Mouse (Mus musculus) erythroblast, embryonic 14.5 days (primary cell): Measurements from ENCODE around the gene Tardbp. TPM values are rescaled to one million over a fixed set of nuclear protein-coding genes. Genes with fewer than 3 reads are reported as not detected.

Experiments used
- H3K27me3 ChIP-seq: 2 replicates; pipeline ENCODE4 v1.6.1; 2012; ENCODE audit warnings: inconsistent platforms; ENCODE audit not compliant: control insufficient read depth
- H3K36me3 ChIP-seq: 2 replicates; pipeline ENCODE4 v1.6.1; 2012; ENCODE audit warnings: mild to moderate bottlenecking, inconsistent platforms; ENCODE audit not compliant: control insufficient read depth
- H3K4me1 ChIP-seq: 2 replicates; pipeline ENCODE4 v1.6.1; 2012; ENCODE audit warnings: inconsistent platforms; ENCODE audit not compliant: control insufficient read depth
- H3K4me3 ChIP-seq: replicated peaks from 2 replicates; pipeline ENCODE3; 2012; ENCODE audit warnings: moderate library complexity, mild to moderate bottlenecking, inconsistent platforms
- H3K9me3 ChIP-seq: 2 replicates; pipeline ENCODE4 v1.6.1; 2012; ENCODE audit warnings: low read length, inconsistent platforms, mixed read lengths; ENCODE audit not compliant: control insufficient read depth
- GATA1 ChIP-seq: IDR thresholded peaks from 2 replicates; pipeline ENCODE4 v1.6.1; 2012; ENCODE audit warnings: low read length, inconsistent platforms, mixed read lengths
- TAL1 ChIP-seq: IDR thresholded peaks from 3 replicates; pipeline ENCODE4 v1.6.1; 2012; ENCODE audit warnings: low read length, inconsistent platforms, mixed read lengths
- polyA plus RNA-seq: library from polyadenylated mRNA; stranded (reverse); fragments of >175 nt; gene quantifications from 2 replicates; pipeline ENCODE4 v1.2.3, GENCODE M21; 2012

The Tardbp gene
- polyA plus RNA-seq, 1 experiment: 2.2 TPM

DNA sequence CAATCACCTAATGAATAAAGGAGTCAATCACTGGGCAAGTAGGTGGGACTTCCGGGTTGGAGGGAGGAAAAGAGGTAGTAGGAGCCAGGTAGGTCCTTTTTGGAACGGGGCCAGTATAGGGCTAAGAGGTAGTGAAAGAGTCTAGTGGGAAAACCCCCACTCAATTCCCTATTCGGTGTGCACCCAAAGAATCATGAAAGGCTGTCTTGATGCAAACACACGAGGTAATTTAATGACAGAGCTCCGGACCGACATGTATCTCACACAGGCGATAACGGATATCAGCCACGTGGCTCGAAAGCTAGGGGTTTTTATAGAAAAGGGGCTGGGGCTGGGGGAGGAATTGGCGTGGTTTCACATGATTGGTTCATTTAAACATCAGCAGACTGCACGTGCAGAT is 28.0 kb downstream of the Tardbp start:
- 0 out of 2 replicates have a peak, but pooled peaks cover under 1% of the 10 kb centered on the region for H3K4me1 ChIP-seq
- no peak for TF ChIP-seq GATA1
- no peak for TF ChIP-seq TAL1
- H3K9me3 ChIP-seq: peaks cover 17% of the 10 kb centered on the region
- H3K36me3 ChIP-seq: peaks cover 42% of the 10 kb centered on the region
- no peak overlapping the region for H3K4me3 ChIP-seq
- H3K27me3 ChIP-seq: no peaks in the 10 kb centered on the region

DNA sequence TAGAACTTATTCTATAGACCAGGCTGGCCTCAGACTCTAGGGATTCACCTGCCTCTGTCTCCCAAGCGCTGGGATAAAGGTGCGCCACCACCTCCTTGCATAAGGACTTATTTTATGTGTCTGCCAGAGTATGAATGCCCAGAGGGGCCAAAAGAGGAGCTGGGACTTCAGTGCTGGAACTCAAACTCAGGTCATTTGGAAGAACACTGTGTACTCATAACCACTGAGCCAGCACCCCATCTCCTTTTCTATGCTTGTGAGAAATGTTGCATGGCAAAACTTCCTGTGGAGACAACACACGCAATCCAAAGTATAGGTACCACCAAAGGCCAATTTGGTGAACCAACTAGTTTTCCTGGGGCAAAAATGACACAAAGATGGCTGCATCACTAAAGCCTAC is 30.1 kb downstream of the Tardbp start:
- Histone ChIP-seq H3K27me3 (no peaks in the 10 kb centered on the region), H3K9me3 (peaks cover 17% of the 10 kb centered on the region), H3K4me1 (peaks cover 11% of the 10 kb centered on the region), H3K36me3 (peaks cover 53% of the 10 kb centered on the region), H3K4me3 (no peak overlapping the region)
- TF ChIP-seq TAL1 (no peak), GATA1 (no peak)

DNA sequence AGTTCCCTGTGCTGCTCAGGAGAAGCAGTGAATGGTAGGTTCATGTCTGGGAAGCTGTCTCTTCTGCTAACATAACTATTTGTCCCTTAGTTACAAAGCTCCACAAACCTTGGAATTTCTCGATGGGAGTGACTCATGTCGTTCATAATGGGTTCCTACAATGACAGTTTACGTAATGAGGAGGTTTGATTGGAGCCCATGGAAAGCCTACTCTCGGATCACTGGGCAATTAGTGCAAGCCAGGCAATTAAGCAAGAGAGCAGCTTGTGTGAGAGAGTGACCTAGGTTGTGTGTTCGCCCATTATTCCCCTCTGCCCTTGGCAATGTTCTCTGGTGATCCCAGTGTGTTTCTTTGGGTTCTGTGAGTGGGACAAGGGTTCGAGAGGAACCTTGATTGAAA is 30.9 kb downstream of the Tardbp start:
- H3K9me3 ChIP-seq: peaks cover 17% of the 10 kb centered on the region
- TF ChIP-seq GATA1: no peak
- TF ChIP-seq TAL1: no peak
- H3K36me3 ChIP-seq: peaks cover 53% of the 10 kb centered on the region
- H3K4me1 ChIP-seq: peaks cover 17% of the 10 kb centered on the region
- no peak overlapping the region for H3K4me3 ChIP-seq
- H3K27me3 ChIP-seq: no peaks in the 10 kb centered on the region

DNA sequence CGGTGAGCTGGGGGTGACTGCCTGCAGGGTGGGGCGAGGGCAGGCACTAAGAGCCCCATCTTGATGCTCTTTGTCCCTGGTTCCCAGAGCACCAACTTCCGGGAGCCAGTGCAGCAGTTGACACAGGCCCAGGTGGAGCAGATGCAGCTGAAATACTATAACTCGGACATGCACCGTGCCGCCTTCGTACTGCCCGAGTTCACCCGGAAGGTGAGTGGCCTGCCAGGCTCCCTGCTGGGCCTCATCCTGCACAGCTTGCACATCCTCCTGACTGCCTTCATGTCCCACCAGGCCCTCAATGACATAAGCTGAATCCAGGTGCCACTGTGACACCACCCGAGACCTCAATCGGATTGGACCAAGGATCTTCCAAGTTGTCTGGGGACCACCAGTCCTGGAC is 32.8 kb downstream of the Tardbp start:
- H3K4me1 ChIP-seq: peaks cover 23% of the 10 kb centered on the region
- TF ChIP-seq TAL1 (no peak), GATA1 (no peak)
- peaks cover 50% of the 10 kb centered on the region for H3K36me3 ChIP-seq
- no peak overlapping the region for H3K4me3 ChIP-seq
- peaks cover 10% of the 10 kb centered on the region for H3K9me3 ChIP-seq
- H3K27me3 ChIP-seq: no peaks in the 10 kb centered on the region

- TF ChIP-seq GATA1 (no peak), TAL1 (no peak)
- Histone ChIP-seq H3K9me3 (no peaks in the 10 kb centered on the region), H3K4me3 (peak overlapping the region; percentile 79), H3K4me1 (peaks cover 26% of the 10 kb centered on the region), H3K36me3 (peaks cover 39% of the 10 kb centered on the region), H3K27me3 (no peaks in the 10 kb centered on the region)
These were observed 35.0 kb downstream of the Tardbp start for GRCm38 (mm10) chr4:148591637-148592380.

DNA sequence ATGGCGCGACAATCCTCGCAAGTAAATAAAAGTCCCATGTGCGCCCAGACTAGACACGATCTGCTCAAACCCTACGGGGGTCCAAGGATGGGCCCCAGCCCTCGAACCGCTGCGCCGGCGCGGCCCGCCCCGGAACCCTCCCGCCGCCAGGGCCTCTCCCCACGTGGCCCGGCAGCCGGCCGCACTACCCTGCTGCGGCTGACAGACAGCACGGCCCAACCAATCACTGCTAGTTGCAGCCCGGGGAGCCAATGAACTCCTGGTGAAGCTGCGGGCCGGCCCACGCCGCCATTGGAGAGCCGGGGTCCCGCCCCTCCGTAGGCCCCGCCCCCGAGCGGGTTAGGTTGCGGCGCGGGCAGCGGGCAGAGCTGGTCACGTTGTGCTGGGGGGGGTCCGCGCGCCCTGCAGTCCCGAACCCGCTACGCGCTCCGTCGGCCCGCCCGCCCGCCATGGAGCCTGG is 35.6 kb downstream of the Tardbp start, which contains the start of gene Srm:
TSS of gene Srm (plus strand) at position 333 of the 460 bp plus-strand sequence.
- TF ChIP-seq TAL1 (no peak), GATA1 (no peak)
- peaks cover 33% of the 10 kb centered on the region for H3K36me3 ChIP-seq
- H3K4me3 ChIP-seq: peak within 1 kb of the TSS; percentile 79
- peaks cover 26% of the 10 kb centered on the region for H3K4me1 ChIP-seq
- H3K9me3 ChIP-seq: no peaks in the 10 kb centered on the region
- no peaks in the 10 kb centered on the region for H3K27me3 ChIP-seq

DNA sequence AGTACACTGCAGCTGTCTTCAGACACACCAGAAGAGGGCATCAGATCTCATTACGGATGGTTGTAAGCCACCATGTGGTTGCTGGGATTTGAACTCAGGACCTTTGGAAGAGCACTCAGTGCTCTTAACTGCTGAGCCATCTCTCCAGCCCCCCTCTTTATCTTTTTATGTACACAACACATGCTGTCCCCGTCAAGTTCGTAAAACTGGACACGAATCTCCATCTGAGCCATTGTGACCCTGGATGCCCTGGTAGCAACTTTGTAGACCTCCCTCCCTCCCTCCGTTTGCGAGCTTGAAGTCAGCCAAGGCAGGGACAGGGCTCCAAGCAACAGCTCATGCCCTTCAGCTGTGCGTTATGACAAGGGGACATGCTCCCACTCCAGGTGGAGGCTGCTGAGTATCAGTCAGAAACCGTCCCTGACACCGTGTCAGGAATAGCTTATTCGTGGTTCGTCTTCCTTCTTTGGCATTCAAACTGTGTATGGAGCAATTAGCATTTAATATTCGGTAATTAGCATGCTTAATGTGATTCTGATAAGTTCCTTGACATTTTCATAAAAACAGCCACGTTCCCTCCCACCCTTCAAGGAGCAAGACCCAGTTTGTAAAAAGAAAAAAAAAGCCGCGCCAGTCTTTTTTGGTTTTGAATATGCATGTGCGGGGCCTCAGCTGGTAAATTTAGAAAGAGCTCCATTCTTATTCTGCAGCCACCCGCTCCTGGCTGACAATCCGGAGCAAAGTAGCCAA is 36.2 kb downstream of the Tardbp start:
- Histone ChIP-seq H3K4me1 (peaks cover 26% of the 10 kb centered on the region), H3K36me3 (peaks cover 28% of the 10 kb centered on the region), H3K9me3 (no peaks in the 10 kb centered on the region), H3K27me3 (no peaks in the 10 kb centered on the region), H3K4me3 (peak overlapping the region; percentile 79)
- TF ChIP-seq GATA1: no peak
- TF ChIP-seq TAL1: no peak

DNA sequence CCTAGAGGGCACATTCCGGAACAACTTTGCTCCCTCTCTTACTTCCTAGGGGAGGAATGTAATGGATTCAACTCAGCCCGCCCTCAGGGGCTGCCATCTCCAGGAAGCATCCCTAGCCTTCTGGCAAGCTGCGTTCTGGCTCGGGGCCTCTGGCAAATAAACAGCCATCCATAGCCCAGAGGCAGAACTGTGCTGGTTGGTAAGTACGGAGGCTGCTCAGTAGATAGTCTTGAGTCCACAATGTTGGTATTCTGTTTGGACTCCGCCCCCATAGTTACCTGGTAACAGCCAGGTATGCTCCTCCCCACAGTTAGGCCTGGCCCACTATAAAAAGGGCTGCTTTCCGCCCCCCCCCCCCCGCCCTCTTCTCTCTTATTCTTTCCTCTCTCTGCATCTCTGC is 37.3 kb downstream of the Tardbp start:
- TF ChIP-seq TAL1 (no peak), GATA1 (no peak)
- H3K4me1 ChIP-seq: peaks cover 26% of the 10 kb centered on the region
- no peak overlapping the region for H3K4me3 ChIP-seq
- no peaks in the 10 kb centered on the region for H3K27me3 ChIP-seq
- H3K36me3 ChIP-seq: peaks cover 19% of the 10 kb centered on the region
- no peaks in the 10 kb centered on the region for H3K9me3 ChIP-seq

DNA sequence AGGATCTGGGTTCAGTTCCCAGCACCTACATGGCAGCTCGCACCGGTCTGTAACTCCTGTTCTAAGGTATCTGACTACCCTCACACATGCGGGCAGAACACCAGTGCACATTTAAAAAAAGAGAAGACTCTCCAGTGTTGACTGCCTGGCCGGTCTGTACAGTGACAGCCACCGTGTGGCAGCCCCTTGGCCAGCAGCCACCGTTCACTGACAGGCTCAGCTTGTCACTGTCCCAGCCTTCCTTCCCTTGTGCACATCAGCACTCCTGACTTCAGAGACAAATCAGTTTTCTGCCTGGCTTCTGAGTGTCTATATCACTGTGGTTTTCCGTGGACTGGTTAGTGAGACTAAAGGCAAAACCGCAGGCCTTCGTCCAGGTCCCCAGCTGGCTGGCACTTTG is 38.0 kb downstream of the Tardbp start:
- TF ChIP-seq TAL1 (no peak), GATA1 (no peak)
- Histone ChIP-seq H3K4me1 (peaks cover 26% of the 10 kb centered on the region), H3K4me3 (no peak overlapping the region), H3K9me3 (no peaks in the 10 kb centered on the region), H3K27me3 (no peaks in the 10 kb centered on the region), H3K36me3 (peaks cover 11% of the 10 kb centered on the region)
